Mouse (Mus musculus) urinary bladder, postnatal 14 days (tissue): ENCODE measurements around the gene Ntrk3.
A peak's percentile ranks its signal among the peaks of the same experiment; 100 is the strongest.

ENCODE experiments used
- DNase-seq: peaks from one replicate; pipeline ENCODE4 v3.0.0; 2021; ENCODE audit warnings: low spot score

Gene Ntrk3

DNA sequence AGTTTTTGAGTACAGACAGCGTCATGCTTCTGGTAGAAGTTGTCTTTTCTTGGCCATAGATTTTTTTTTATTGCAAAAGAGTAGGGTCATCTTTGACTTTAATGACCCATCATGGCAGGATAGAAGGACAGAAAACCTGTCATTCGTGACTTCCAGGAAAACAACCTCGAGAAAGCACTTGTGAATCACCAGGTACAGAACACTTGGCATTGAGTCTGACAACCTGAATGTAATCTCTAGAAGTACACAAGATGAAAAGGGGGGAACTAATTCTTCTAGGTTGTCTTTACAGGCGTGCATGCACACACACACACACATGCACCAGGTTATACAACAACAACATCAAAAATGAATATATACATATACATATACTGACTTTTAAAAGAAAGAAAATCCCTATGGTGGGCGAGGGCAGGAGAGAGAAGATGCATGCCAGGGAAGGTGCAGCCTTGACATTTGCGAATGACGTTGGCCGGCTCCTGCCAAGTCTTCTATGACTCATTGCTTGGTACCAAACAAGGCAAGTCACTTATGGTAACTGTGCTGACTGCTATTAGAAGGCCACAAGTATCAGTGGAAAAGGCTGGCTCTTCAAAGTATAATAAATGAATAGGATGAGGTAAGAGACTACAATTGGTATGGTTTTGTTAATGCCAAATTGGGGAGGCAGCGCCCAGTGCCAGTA lies 217.4 kb downstream of the Ntrk3 start:
- DNase-seq, result no peak

- no peak for DNase-seq
These were observed 218.1 kb downstream of the Ntrk3 start for GRCm38 (mm10) chr7:78519689-78520088.

- no peak for DNase-seq
These were observed 218.9 kb downstream of the Ntrk3 start for GRCm38 (mm10) chr7:78518760-78519363.

DNA sequence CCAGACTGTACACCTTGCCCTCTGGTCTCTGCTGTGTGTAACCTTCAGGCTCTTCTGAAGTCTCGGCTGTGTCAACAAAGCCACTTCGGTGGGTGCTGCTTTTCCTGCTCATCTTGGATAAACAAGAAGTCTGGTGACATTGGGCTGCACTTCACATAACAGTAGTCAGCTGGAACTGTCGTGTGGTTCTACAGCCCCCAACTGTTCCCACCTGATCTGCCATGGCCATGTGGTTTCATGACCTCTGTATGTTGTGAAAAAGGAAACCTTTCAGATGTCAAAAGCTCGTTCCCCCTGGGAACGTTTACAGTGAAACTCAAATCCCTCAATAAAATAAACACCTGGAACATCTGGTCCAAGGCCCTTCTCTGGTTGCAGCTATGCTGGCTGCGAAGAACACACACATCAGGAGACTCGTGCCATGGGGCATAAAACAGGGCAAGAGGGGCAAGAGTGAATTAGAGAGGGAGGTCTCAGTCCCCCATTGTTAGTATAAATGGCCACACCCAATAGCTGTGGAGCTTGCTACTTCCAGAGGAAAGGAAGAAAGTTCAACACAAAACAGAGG lies 222.7 kb downstream of the Ntrk3 start:
- DNase-seq, result no peak

DNA sequence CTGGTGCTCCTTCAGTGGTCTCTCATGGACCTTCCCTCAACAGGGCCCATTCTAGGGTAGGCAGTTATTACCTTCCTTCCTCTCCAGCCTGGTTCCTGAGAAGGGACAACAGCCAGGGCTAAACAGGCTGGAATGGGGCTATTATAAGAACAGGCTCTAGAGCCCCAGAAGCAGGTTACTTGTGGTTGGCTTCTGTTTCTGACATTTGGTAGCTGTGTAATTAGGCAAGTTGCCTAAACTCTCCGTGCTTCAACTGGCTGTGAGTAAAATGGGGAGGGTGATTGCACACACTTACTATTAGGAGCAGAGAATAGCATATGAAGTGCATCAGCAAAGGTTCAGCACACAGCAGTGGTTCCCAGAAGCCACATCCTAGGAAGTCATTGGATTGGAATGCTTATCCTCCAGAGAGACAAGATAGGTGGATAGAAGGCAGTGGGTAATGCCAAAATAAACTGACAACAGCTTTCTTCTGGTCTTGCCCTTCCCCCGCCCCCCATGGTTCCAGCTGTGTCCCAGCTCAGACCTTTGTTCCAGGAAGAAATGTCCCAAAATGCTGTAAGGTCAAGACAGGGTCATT lies 230.7 kb downstream of the Ntrk3 start:
- DNase-seq, result no peak

GRCm38 (mm10) chr7:78500863-78501262 lies 236.9 kb downstream of the Ntrk3 start:
- no peak for DNase-seq

- DNase-seq, result no peak
These were observed 237.8 kb downstream of the Ntrk3 start for GRCm38 (mm10) chr7:78499970-78500369.

GRCm38 (mm10) chr7:78498356-78498755 lies 239.5 kb downstream of the Ntrk3 start:
- no peak for DNase-seq

DNA sequence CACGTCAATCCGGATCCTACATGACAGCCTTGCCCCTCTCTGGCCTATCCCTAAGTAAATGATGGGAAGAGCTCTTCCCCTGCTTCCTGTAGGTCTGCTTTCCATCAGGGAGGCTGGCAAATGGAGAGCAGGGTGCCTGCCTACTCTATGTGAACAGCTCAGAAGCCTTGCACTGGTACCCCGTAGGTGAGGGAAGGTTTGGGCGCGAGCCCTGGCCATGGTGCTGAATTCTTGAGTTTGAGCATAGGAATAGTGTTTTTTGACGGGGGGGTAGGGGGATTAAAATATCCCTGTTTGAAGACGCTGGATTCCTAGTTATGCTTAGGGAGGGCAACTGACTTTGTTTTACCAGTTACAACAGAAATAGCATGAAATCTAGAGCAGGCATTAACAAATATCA lies 240.0 kb downstream of the Ntrk3 start:
- peak; percentile 5 for DNase-seq

DNA sequence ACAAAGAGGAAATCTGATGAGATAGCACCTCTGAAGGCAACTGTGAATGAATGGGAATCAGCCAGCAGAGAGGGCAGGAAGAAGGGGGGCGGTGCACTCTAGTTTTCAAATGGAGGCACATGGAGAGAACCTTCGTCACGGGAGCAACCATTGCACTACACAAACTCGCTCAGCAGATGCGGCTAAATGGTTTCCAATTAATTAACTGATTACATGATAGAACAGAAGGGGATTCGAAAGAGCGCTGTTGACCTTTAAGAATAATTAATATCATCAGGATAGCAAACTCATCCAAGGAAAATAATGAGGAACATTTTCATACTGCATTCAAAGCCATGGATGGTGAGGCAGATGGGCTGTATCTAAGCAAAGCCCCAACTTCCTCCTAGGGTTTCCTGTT lies 244.2 kb downstream of the Ntrk3 start:
- no peak for DNase-seq

GRCm38 (mm10) chr7:78491176-78491575 lies 246.6 kb downstream of the Ntrk3 start:
- DNase-seq, result no peak

DNA sequence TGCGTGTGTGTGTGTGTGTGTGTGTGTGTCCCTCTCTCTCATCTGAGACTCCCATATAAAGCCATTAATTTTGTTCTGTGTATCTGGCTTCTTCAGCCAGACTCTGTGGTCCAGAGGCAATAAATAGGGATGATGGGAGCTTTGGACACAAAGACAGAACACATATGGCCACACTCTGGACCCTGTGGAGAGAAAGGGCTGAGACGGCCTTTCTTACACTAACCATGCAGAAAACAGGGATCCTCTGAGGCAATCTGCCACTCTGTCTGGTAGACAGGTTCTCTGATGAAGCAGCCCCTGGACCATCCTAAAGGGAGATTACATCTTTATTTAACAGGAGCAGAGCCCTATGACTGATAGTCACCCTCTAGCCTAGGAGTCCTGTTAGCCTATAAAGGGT lies 253.5 kb downstream of the Ntrk3 start:
- no peak for DNase-seq

- DNase-seq, result no peak
These were observed 254.1 kb downstream of the Ntrk3 start for GRCm38 (mm10) chr7:78483729-78484128.

DNA sequence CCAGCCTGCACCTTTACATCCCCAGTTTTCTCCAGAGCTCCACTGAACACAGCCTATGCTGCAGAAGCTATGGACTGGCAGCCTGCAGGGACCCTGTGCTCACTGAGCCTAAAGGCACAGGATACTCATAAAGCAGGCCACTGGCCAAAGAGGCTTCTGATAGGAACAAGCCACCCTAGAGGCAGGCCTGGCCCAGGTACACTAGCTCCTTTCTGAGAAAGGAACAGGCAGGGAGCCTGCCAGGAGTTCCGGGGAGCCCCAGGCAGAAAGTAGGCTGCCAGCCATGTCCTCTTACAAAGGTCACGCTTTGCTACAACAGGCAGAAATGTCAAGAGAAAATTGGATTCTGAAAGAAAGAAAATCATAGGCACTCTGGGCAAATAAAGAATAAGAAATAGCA lies 254.8 kb downstream of the Ntrk3 start:
- peak; percentile 7 for DNase-seq

DNA sequence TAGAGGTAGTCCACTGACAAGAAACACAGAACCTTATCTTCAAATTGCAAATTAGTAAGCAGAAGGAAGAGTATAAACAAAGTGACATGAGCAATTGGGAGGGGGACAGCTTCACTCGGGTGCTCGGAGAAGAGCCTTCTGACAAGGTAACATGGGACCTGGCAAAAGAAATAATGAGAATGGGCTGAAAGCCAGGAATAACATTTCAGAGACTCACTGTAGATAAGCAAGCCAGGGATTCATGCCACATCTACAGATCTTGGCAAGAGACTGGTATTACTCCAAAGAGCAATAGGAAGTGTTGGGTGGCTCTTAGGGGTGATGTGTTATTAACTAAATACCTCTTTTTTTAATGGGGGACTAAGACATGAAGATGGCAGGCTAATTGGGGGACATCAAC lies 258.9 kb downstream of the Ntrk3 start:
- no peak for DNase-seq

DNA sequence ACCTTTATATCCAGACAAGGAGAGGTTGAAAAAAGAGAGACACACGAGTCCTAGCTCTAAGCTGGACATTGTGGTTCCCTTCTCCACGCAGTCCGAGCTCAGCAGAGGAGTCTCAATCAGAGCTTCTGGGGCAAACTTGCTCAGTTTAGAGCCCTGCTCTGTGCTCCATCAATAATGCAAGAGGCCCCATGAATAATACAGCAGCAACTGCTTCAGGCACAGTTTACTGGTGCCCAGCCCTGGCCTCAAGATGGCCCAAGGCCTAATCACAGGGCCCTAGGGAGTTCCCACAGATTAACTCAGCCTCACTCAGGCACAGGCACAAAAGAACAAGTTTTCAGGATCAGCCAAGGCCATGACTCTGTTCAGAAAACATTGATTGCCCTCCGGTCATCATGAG lies 266.1 kb downstream of the Ntrk3 start:
- no peak for DNase-seq

DNA sequence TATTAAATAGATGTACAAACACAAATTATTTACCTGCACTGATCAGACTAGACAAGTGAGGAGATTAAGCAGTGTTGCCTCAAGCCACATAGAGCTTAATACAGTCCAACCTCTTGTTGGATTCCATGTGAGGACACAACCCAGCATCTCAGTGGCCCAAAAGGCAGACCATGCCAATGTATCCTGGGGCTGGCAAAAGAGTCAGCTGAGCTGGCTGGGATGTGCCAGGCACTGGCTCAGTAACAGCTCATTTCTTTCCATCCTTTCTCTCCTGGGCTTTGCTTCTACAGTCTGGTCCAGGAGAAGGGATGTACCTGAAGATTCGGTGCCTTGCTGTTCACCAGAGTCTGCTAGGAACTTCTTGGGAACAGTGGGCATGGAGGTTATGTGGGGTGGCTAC lies 266.5 kb downstream of the Ntrk3 start:
- no peak for DNase-seq

DNA sequence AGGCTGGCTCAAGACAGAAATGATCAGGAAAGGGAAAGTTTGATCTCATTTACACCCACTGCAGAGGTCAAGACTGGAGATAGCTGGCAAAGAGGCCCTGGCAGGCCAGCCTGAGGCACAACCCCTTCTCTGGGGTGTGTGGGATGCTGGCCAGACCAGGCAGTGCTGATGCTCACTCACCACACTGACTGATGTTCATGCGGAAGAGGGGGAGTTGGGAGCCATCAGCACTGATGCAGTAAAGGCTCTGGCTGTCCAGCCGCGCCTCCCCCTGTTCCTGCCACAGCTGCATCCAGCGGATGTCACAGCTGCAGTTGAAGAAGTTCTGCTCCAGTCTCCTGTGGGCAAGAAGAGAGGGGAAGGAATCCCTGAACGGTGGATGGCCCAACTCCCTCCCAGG lies 275.2 kb downstream of the Ntrk3 start:
- no peak for DNase-seq

DNA sequence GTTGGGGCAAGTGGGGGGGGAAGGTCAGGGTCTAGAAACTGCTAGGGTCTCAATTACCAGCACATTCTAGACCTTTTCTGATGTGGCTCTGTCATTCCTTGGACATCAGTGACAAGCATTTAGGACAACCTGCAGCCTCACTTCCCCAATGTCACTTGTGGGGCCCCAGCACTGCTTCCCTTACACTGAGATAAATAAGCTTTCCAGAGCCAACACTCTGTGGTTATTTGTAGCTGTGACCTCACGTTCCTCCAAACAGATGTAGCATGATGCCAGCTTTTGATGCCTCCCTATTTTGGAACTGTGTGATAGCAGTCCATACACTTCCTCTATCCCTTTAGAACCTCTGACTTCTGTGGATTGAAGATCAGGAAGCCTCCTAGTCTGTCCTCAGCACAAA lies 278.8 kb downstream of the Ntrk3 start:
- DNase-seq, result no peak

GRCm38 (mm10) chr7:78451666-78452065 lies 286.1 kb downstream of the Ntrk3 start:
- no peak for DNase-seq

GRCm38 (mm10) chr7:78449909-78450592 lies 287.8 kb downstream of the Ntrk3 start:
- DNase-seq, result no peak

DNA sequence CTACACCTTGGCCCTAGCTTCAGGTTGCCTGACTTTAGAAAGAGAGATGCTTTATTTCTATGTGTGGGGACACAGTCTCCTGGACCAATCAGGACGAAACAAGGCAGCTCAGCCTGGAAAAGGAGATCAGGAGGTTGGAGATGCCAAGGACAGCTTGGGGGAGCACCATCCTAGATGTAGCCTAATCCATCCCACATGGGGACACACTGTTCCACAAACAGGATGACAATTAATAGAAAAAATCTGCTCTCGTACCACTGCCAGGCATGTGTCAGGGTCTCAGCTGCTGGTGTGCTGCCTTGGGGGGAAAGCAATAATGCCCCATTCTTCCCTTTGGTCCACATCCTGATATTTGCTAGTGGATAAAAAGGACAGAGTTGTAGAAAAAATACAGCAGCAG lies 289.0 kb downstream of the Ntrk3 start:
- no peak for DNase-seq
